Mouse (Mus musculus) embryo, embryonic 10 days (tissue): ENCODE measurements around the gene Ccdc155.
"Not testable (repeated sequence)": the region's sequence is repeated elsewhere in the genome, so short reads cannot be mapped to it uniquely, and the experiment has no call there.

ENCODE experiments used
- DNase-seq: peaks from one replicate; pipeline ENCODE4 v3.0.0-alpha.2; 2015; ENCODE audit warnings: low spot score

Ccdc155 gene

GRCm38 (mm10) chr7:45191161-45191560 is 13.5 kb downstream of the Ccdc155 start:
- DNase-seq: no peak

GRCm38 (mm10) chr7:45190186-45190585 is 14.5 kb downstream of the Ccdc155 start:
- no peak for DNase-seq

- DNase-seq: no peak
Measured at GRCm38 (mm10) chr7:45189600-45189999, 15.1 kb downstream of the Ccdc155 start.

GRCm38 (mm10) chr7:45185921-45186320 is 18.8 kb downstream of the Ccdc155 start:
- DNase-seq: no peak

- no peak for DNase-seq
Measured at GRCm38 (mm10) chr7:45183672-45184071, 21.0 kb downstream of the Ccdc155 start.

GRCm38 (mm10) chr7:45182606-45183005 is 22.1 kb downstream of the Ccdc155 start:
- no peak for DNase-seq

GRCm38 (mm10) chr7:45182199-45182601 is 22.5 kb downstream of the Ccdc155 start:
- peak; percentile 93 for DNase-seq

GRCm38 (mm10) chr7:45181540-45181939 is 23.2 kb downstream of the Ccdc155 start:
- peak; percentile 38 for DNase-seq

GRCm38 (mm10) chr7:45180896-45181477 is 23.7 kb downstream of the Ccdc155 start, which contains the start of gene Pth2:
Pth2 (plus strand) TSS chr7:45180995.
- DNase-seq: no peak

- DNase-seq: no peak
Measured at GRCm38 (mm10) chr7:45179469-45179868, 25.2 kb downstream of the Ccdc155 start, which contains the start of gene Gfy. Gfy (minus strand) TSS chr7:45179569.

- DNase-seq: no peak
Measured at GRCm38 (mm10) chr7:45178550-45178949, 26.1 kb downstream of the Ccdc155 start.

- DNase-seq: no peak
Measured at GRCm38 (mm10) chr7:45176356-45176755, 28.3 kb downstream of the Ccdc155 start.

GRCm38 (mm10) chr7:45175929-45176328 is 28.8 kb downstream of the Ccdc155 start:
- DNase-seq: no peak

GRCm38 (mm10) chr7:45175398-45175797 is 29.3 kb downstream of the Ccdc155 start:
- DNase-seq: peak; percentile 31

- peak; percentile 54 for DNase-seq
Measured at GRCm38 (mm10) chr7:45174567-45175280, 30.0 kb downstream of the Ccdc155 start.

GRCm38 (mm10) chr7:45173772-45174171 is 30.9 kb downstream of the Ccdc155 start:
- DNase-seq: not testable (repeated sequence)

- DNase-seq: no peak
Measured at GRCm38 (mm10) chr7:45172974-45173373, 31.7 kb downstream of the Ccdc155 start.

- no peak for DNase-seq
Measured at GRCm38 (mm10) chr7:45169495-45169894, 35.2 kb downstream of the Ccdc155 start.

GRCm38 (mm10) chr7:45168656-45169055 is 36.0 kb downstream of the Ccdc155 start:
- DNase-seq: no peak

GRCm38 (mm10) chr7:45167761-45168445 is 36.8 kb downstream of the Ccdc155 start:
- no peak for DNase-seq

- DNase-seq: no peak
Measured at GRCm38 (mm10) chr7:45166950-45167401, 37.7 kb downstream of the Ccdc155 start.

- no peak for DNase-seq
Measured at GRCm38 (mm10) chr7:45165701-45166100, 39.0 kb downstream of the Ccdc155 start.

GRCm38 (mm10) chr7:45164833-45165232 is 39.9 kb downstream of the Ccdc155 start:
- no peak for DNase-seq
